Mouse (Mus musculus) olfactory bulb, adult 2 months (tissue): Measurements from ENCODE around the gene Selenow.

Experiments used
- CTCF ChIP-seq: fragments of 200-500 bp; IDR thresholded peaks from 2 replicates; pipeline ENCODE4 v1.5.1; 2012; ENCODE audit warnings: low read depth, mild to moderate bottlenecking, low read length, moderate library complexity; ENCODE audit not compliant: insufficient read depth
- POLR2A ChIP-seq: fragments of 200-500 bp; IDR thresholded peaks from 2 replicates; pipeline ENCODE4 v1.6.1; 2012; ENCODE audit warnings: mild to moderate bottlenecking, low read depth, low read length, moderate library complexity; ENCODE audit not compliant: insufficient read depth

DNA sequence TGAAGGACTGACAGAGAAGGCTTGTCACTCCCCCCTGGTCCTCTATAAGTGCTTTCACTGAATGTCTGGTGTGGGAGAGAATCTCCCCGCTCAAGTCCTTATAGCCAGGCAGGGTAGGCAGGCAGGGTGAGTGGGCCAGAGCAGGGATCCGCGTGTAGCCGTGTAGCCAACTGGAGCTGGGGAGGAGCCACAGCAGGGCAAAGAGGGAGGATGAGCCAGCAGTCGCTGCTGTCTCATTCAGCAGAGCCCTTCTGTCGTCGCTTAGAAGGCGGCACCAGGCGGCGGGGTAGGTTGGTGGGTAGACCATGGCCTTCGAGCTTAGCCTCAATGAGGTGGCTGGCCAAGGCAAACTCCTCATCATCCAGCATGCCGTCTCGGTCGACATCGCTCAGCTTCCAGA, 27.8 kb upstream of the Selenow start:
- TF ChIP-seq CTCF: no peak
- TF ChIP-seq POLR2A: no peak
